Mouse (Mus musculus): ENCODE measurements around the gene Adam12. TPM values are rescaled to one million over a fixed set of nuclear protein-coding genes. Genes with fewer than 3 reads are reported as not detected.

Adam12 gene
- polyA plus RNA-seq, 1 experiment from 2014 or later = 2.1 TPM

GRCm38 (mm10) chr7:134043576-134043975 is 188.4 kb downstream of the Adam12 start:
- no peak for DNase-seq (ENCODE audit: low spot score)
- H3K4me1 ChIP-seq = no peaks in the 10 kb centered on the region
- no peak overlapping the region for H3K27ac ChIP-seq (replicated peaks)
- no peaks in the 10 kb centered on the region for H3K9me3 ChIP-seq
- H3K27me3 ChIP-seq (replicated peaks; ENCODE audit: low read depth, poor library complexity, severe bottlenecking) = no peaks in the 10 kb centered on the region
- no peak overlapping the region for H3K4me3 ChIP-seq
- H3K36me3 ChIP-seq (replicated peaks) = no peaks in the 10 kb centered on the region

DNA sequence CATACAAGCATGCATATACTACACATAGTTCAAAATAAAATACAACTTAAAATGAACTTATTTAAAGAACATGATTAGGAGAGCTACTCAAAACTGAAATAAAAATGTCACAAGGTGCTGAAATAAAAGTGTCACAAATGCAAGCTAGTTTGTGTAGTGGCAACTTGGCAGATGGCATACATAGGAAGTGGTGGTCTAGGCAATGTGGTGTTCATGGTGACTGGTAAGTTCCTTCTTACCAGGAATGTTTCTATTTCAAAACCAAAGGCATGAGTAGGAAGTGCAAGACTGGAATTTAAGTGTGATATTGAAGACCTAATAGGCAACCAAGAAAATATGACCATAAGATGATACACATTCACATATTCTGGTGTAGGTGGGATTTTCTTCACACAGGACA is 189.3 kb downstream of the Adam12 start:
- DNase-seq (ENCODE audit: low spot score) = no peak
- H3K4me1 ChIP-seq = no peaks in the 10 kb centered on the region

DNA sequence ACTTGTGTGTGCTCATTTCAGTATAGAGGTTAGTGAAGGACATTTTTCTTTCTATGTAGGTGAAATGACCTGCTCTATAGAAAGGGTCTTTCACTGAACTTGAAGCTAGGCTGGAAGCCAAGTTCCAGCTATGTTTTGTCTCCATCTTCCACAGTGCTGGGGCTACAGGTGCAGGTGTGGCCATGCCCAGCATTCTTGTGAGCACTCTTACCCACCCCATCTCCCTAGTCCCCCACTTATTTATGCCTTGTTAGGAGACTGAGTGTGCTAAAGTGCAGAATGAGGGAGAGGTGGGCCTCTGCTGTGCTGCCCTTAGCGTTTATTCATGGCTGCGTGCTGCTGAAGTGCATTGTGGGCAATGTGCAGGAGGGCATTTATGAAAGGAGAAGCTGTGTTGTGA is 198.0 kb downstream of the Adam12 start:
- Histone ChIP-seq H3K9me3 (no peaks in the 10 kb centered on the region), H3K4me1 (peaks cover 24% of the 10 kb centered on the region), H3K27me3 (replicated peaks; ENCODE audit: low read depth, poor library complexity, severe bottlenecking) (no peaks in the 10 kb centered on the region), H3K4me3 (no peak overlapping the region), H3K27ac (replicated peaks) (no peak overlapping the region), H3K36me3 (replicated peaks) (no peaks in the 10 kb centered on the region)
- no peak for DNase-seq (ENCODE audit: low spot score)
- WGBS = 96% methylated on average over 2 of the region's 2 CpGs

More for the DNA sequence above, 189.3 kb downstream of the Adam12 start:
- Histone ChIP-seq H3K27ac (replicated peaks) (no peak overlapping the region), H3K9me3 (no peaks in the 10 kb centered on the region), H3K27me3 (replicated peaks; ENCODE audit: low read depth, poor library complexity, severe bottlenecking) (no peaks in the 10 kb centered on the region), H3K36me3 (replicated peaks) (no peaks in the 10 kb centered on the region), H3K4me3 (no peak overlapping the region)

- peak overlapping the region; percentile 54; the same call in 1 of the 2 replicates for H3K27ac ChIP-seq (replicated peaks)
- no peaks in the 10 kb centered on the region for H3K9me3 ChIP-seq
- WGBS = 39% methylated on average over 6 of the region's 6 CpGs
- no peak overlapping the region for H3K4me3 ChIP-seq
- H3K36me3 ChIP-seq (replicated peaks) = no peaks in the 10 kb centered on the region
- peaks cover 30% of the 10 kb centered on the region for H3K4me1 ChIP-seq
- no peaks in the 10 kb centered on the region for H3K27me3 ChIP-seq (replicated peaks; ENCODE audit: low read depth, poor library complexity, severe bottlenecking)
- DNase-seq (ENCODE audit: low spot score) = no peak
Measured at GRCm38 (mm10) chr7:134032959-134033366, 199.0 kb downstream of the Adam12 start.

DNA sequence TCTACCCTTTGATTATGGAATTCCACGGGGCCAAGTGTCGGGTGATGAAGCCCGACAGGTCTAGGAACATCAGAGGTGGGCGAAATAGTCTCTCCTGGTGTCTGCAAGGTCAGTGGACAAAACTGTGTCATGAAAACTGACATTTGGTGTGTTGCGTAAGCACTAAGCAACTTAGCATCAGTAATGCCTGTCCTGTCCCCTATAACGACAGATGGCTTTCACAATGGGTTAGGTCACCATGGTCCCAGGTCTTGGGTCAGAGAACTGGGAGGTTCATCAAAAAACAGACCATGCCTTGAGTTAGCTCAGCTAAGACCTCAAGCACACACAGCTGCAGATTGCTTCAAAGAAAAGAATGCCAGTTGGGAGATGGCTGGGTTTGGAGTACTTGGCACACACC is 200.2 kb downstream of the Adam12 start:
- no peak overlapping the region for H3K4me3 ChIP-seq
- peak overlapping the region; percentile 40; the same call in 1 of the 2 replicates for H3K27ac ChIP-seq (replicated peaks)
- H3K9me3 ChIP-seq = no peaks in the 10 kb centered on the region
- 90% methylated on average over 6 of the region's 6 CpGs for WGBS
- H3K27me3 ChIP-seq (replicated peaks; ENCODE audit: low read depth, poor library complexity, severe bottlenecking) = no peaks in the 10 kb centered on the region
- H3K4me1 ChIP-seq = peaks cover 39% of the 10 kb centered on the region
- DNase-seq (ENCODE audit: low spot score) = no peak
- H3K36me3 ChIP-seq (replicated peaks) = no peaks in the 10 kb centered on the region

- Histone ChIP-seq H3K4me3 (no peak overlapping the region), H3K9me3 (no peaks in the 10 kb centered on the region), H3K36me3 (replicated peaks) (no peaks in the 10 kb centered on the region), H3K27ac (replicated peaks) (peak overlapping the region; percentile 40; the same call in 1 of the 2 replicates), H3K27me3 (replicated peaks; ENCODE audit: low read depth, poor library complexity, severe bottlenecking) (no peaks in the 10 kb centered on the region), H3K4me1 (peaks cover 44% of the 10 kb centered on the region)
- DNase-seq (ENCODE audit: low spot score) = no peak
- WGBS = 76% methylated on average over 2 of the region's 2 CpGs
Measured at GRCm38 (mm10) chr7:134031256-134031655, 200.7 kb downstream of the Adam12 start.

DNA sequence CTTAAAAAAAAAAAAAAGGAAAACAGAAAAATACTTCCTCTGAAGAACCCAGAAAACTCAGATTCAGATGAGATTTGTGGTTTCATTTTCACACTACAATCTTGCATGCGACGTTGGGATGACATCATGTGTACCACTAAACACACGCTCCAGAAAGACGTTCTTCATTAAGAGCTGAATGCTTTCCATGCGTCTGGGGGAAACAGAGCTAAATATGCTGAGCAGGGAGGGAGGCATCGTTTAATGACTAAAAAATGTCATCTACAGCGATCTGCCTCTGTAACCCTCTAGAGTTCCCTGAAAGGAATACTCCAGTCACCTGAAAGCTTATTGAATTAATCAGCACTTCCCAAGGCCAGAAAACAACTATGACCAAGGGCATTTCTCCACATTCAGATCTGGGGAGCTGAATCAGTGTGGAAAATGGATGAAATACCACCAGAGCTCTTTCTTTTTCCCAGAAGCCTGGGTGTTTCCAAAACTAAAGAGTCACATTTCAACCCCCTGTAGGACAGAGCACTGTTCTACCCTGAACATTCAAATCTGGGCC is 203.6 kb downstream of the Adam12 start:
- Histone ChIP-seq H3K4me1 (peaks cover 46% of the 10 kb centered on the region), H3K36me3 (replicated peaks) (no peaks in the 10 kb centered on the region), H3K4me3 (no peak overlapping the region), H3K9me3 (no peaks in the 10 kb centered on the region), H3K27me3 (replicated peaks; ENCODE audit: low read depth, poor library complexity, severe bottlenecking) (no peaks in the 10 kb centered on the region), H3K27ac (replicated peaks) (no peak overlapping the region)
- DNase-seq (ENCODE audit: low spot score) = no peak
- WGBS = 69% methylated on average over 7 of the region's 7 CpGs

DNA sequence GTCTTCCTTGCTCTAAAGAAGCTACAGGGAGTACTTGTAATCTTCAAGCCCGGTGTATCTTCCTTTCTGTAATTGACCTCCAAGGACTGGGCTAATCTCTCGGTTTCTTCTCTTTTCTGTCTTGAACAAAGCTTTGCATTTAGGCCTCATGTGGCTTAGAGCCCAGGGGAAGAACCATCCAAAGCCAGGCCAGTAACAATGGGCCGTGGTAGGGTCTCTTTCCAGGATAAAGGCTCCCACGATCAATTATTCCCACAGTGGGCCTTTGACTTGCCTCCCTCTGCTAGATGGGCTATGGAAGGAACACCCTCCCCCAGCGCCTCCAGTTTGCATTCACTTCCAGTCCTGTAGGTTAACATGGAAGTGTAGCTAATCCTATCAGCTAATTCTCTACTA is 204.9 kb downstream of the Adam12 start:
- no peaks in the 10 kb centered on the region for H3K27me3 ChIP-seq (replicated peaks; ENCODE audit: low read depth, poor library complexity, severe bottlenecking)
- no peaks in the 10 kb centered on the region for H3K9me3 ChIP-seq
- H3K27ac ChIP-seq (replicated peaks) = peak overlapping the region; percentile 63
- no peak overlapping the region for H3K4me3 ChIP-seq
- WGBS = 33% methylated on average over 5 of the region's 5 CpGs
- peaks cover 40% of the 10 kb centered on the region for H3K4me1 ChIP-seq
- H3K36me3 ChIP-seq (replicated peaks) = no peaks in the 10 kb centered on the region
- no peak for DNase-seq (ENCODE audit: low spot score)

DNA sequence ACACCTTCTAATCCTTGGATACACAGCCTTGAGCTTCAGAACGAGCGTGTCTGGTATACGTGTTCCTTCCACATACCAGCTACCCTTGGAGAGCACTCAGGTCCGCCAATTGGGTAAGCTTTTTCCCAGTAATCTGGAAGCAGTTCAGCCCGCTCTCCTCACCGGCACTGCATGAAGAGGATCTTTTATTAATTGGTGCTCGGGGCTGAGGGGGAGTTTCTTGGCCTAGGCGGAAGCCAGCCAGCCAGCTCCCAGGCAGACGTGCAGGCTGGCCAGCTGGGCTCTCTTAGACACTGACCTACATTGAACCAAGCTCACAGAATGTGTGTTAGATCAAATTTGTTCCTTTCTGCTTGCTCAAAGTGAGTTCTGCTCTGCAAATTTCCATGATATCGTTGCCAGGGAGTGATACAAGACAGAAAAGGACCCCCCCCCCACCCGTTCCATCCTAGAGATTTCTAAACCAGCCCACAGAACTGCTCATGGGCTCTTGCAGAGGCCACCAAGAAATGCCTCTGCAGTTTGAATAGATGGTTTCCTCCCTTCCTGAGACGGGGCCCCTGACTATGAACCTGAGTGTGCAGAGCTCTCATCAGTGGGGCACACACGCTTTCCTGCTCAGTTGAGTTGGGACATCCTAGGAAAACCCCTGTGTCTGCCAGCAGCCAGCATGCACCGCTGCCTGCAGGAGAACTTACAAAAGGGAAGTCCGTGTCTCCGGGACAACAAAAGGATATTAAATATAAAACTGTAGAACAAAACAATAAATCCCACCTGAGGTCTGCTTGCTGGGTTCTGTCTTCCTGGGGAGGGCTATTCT is 205.5 kb downstream of the Adam12 start:
- DNase-seq (ENCODE audit: low spot score) = peak; percentile 52
- no peaks in the 10 kb centered on the region for H3K9me3 ChIP-seq
- H3K27me3 ChIP-seq (replicated peaks; ENCODE audit: low read depth, poor library complexity, severe bottlenecking) = no peaks in the 10 kb centered on the region
- H3K36me3 ChIP-seq (replicated peaks) = no peaks in the 10 kb centered on the region
- WGBS = 51% methylated on average over 16 of the region's 16 CpGs
- H3K4me1 ChIP-seq = peaks cover 38% of the 10 kb centered on the region
- peak overlapping the region; percentile 63 for H3K27ac ChIP-seq (replicated peaks)
- no peak overlapping the region for H3K4me3 ChIP-seq

GRCm38 (mm10) chr7:134022157-134022885 is 209.6 kb downstream of the Adam12 start:
- Histone ChIP-seq H3K4me3 (no peak overlapping the region), H3K27ac (replicated peaks) (no peak overlapping the region), H3K27me3 (replicated peaks; ENCODE audit: low read depth, poor library complexity, severe bottlenecking) (no peaks in the 10 kb centered on the region), H3K4me1 (peaks cover 20% of the 10 kb centered on the region), H3K9me3 (no peaks in the 10 kb centered on the region), H3K36me3 (replicated peaks) (no peaks in the 10 kb centered on the region)
- 75% methylated on average over 2 of the region's 2 CpGs for WGBS
- DNase-seq (ENCODE audit: low spot score) = no peak

DNA sequence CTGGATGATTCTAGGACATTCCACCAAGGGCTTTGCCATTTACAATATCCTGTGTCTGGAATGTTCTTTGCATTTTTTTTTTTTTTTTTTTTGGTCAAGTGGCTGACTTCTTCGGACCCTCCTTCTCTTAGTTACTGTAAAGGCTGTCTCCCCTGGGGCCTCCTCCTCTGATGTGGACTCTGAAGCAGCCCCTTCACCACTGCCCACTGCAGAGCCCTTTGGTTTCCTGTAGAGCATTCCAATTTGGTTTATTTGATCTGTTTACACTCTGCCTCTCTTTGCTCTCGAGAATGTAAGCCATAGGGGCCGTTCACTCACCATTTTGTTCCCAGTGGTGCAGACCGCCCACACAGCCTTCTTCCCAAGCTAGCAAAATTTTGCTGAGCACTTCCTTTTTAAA is 216.7 kb downstream of the Adam12 start:
- Histone ChIP-seq H3K36me3 (replicated peaks) (no peaks in the 10 kb centered on the region), H3K4me3 (no peak overlapping the region), H3K9me3 (no peaks in the 10 kb centered on the region), H3K4me1 (peaks cover 10% of the 10 kb centered on the region), H3K27ac (replicated peaks) (no peak overlapping the region), H3K27me3 (replicated peaks; ENCODE audit: low read depth, poor library complexity, severe bottlenecking) (no peaks in the 10 kb centered on the region)
- no peak for DNase-seq (ENCODE audit: low spot score)
- WGBS = 56% methylated on average over 4 of the region's 4 CpGs

- no peaks in the 10 kb centered on the region for H3K27me3 ChIP-seq (replicated peaks; ENCODE audit: low read depth, poor library complexity, severe bottlenecking)
- peaks cover 10% of the 10 kb centered on the region for H3K4me1 ChIP-seq
- H3K36me3 ChIP-seq (replicated peaks) = no peaks in the 10 kb centered on the region
- DNase-seq (ENCODE audit: low spot score) = no peak
- 37% methylated on average over 7 of the region's 7 CpGs for WGBS
- H3K27ac ChIP-seq (replicated peaks) = peak overlapping the region; percentile 19; the same call in 1 of the 2 replicates
- H3K9me3 ChIP-seq = no peaks in the 10 kb centered on the region
- H3K4me3 ChIP-seq = no peak overlapping the region
Measured at GRCm38 (mm10) chr7:134014733-134015132, 217.2 kb downstream of the Adam12 start.

Data from embryonic facial prominence, embryonic 10.5 days (tissue).